Mouse (Mus musculus) thymus, postnatal 10 days (tissue): ENCODE results near the gene Gm6880.
"Not testable (repeated sequence)": the region's sequence is repeated elsewhere in the genome, so short reads cannot be mapped to it uniquely, and the experiment has no call there.

ENCODE experiments used
- DNase-seq, 2 experiments: peaks; one replicate each; pipeline ENCODE4 v3.0.0; 2021; ENCODE audit warnings: low spot score in 2 of 2

Gene Gm6880

GRCm38 (mm10) chrX:74481349-74481885 lies at the start of gene Gm6880:
Gene Gm6880 (minus strand): TSS chrX:74481399.
- DNase-seq: not testable (repeated sequence)

DNA sequence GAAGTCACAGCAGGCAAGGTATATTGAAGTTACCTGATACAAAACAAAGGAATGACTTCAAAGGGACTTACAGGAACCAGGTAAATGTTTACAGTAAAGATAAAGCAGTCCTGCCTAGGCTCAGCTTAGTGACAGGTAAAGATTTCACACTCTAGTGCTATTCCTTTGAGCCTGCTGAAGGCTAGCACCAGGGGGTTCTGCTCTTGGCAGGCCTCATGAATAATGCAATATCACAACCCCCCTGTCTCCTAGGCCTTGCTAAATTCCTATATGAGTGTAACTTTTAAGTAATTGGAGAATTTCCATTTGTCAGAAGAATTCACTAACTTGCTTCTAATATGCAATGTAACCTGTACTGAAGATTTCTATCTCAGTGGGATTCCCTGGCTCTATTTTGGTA lies 36.3 kb upstream of the Gm6880 start:
- DNase-seq: not testable (repeated sequence)

DNA sequence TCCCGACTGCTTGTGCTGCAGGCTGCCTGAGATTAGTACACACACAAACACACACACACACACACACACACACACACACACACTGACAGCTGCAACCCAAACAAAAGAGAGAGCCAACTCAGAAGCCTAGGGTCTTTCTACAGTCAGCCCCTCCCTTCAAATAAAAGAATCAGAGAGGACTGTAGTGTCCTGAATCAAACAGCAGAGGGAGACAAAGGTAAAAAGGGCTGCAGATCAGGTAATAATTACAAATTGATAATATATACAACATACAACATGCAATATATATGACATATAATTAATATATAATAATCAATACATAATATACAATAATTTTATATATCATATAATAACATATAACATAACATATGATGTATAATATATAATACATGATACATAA lies 15.9 kb upstream of the Gm6880 start:
- DNase-seq: no peak

DNA sequence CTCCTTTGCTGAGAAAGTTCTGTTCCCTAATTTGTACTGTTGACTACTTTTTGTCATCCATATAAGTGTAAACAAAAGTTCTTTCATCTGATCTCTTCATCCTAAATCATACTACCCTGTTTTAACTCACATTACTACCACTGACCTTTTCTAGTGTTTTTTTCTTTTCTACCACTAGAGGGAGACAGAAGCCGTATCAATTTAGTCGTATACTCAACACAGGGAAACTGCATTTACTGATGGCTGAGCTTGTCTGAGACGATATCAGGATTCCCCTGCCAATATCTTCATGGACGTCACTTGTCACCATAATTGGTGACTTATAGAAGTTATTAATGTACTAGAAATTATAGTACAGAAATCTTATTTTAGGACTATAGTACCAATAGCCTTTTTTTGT lies 28.4 kb downstream of the Gm6880 start:
- no peak for DNase-seq

DNA sequence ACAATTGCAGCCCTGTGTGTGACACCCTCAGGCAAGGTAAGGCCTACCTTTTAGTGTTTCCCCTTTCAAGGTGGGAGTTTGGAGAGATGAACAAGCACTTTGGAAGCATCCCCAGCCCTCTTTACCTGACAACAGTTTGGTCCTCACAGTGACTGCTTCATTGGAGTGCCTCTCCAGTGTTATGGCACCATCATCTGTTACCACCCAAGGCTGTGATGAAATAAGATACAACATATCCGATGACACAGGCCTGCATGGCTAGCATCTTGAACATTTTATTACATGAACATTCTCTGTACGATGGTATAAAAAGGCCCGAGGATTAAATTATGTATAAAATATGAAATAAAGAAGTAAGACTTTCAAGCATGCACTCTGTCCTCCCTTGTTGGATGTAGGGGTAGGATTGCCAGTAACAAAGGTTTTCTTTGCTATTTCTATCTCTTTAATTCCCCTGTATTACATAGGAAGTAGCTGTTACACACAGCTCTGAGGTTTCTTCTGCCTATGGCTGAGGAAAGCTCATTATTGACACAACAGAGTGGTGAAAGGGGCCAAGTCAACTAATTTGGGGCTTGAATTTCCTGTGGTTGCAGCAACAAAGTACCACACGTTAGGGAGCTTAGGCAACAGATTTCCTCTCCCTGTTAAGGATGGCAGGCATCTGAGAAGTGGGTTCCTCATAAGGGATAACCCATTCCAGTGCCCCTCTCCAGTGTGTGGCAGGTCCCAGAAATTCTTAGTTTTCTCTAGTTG lies 29.9 kb downstream of the Gm6880 start:
- DNase-seq: no peak
